Mouse (Mus musculus): ENCODE results near the gene Spopl. TPM values are rescaled to one million over a fixed set of nuclear protein-coding genes. Genes with fewer than 3 reads are reported as not detected.

The Spopl gene
- total RNA-seq (2023): 25.1 to 31.8 TPM (median 27.2 TPM) in 4 replicates

GRCm38 (mm10) chr2:23571302-23572156, at the start of gene Spopl:
Gene Spopl (minus strand): TSS chr2:23572106.

